25 mouse cellular contexts compared by ENCODE assay signal in the genomic region with DNA sequence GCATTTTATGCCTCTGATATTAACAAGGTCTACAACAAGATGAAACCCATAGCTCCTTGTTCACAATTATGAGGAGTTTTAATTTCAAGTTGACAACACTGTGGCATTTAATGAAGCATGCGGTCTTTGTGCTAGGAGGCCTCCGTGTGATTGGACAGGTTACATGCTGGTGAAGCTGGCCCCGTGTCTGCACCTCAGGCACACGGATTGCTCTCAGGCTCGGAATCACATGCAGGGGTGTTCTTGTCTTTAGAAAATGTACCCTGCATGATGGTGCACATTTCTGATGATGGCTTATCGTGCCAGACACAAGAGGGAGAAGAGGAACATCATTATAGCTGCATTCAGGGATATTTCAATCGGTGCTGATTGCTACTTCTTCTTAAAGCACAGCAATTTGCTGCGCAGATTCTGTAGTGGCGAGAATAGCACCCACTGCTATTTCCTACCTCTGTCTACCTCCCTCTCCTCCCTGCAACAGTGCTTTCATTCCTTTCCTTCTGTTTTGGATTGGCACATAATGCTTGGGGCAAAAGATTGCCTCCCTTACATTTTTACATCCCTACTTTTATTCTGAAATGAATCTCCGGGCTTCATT.
A peak's percentile ranks its signal among the peaks of the same experiment; 100 is the strongest.
DNase-seq lines count a peak whose midpoint lies in the region; ATAC-seq lines count a peak whose summit lies in the region.
"Had no signal": no experiment of that assay in that cellular context is flagged by ENCODE, and none has a peak within 500 bp of the region (broad histone marks: within the 10 kb centered on the region; RNA-seq: fewer than 3 reads in every experiment).

No protein-coding gene starts in this region.

- WGBS in forebrain, embryonic 11.5 days: 66% methylated on average over 10 of the region's 10 CpGs
- WGBS in forebrain, embryonic 10.5 days: 86% methylated on average over 10 of the region's 10 CpGs
- WGBS in forebrain, embryonic 12.5 days: 49% methylated on average over 10 of the region's 10 CpGs
- WGBS in neural tube, embryonic 14.5 days: 49% methylated on average over 10 of the region's 10 CpGs

- H3K36me3 ChIP-seq in forebrain, embryonic 11.5 days (ENCODE audit: control insufficient read depth, insufficient read depth, low read length): no peaks in the 10 kb centered on the region
- no peaks in the 10 kb centered on the region for H3K36me3 ChIP-seq in forebrain, embryonic 10.5 days (replicated peaks)
- H3K36me3 ChIP-seq in forebrain, embryonic 12.5 days (replicated peaks): no peaks in the 10 kb centered on the region
- no peaks in the 10 kb centered on the region for H3K36me3 ChIP-seq in neural tube, embryonic 14.5 days (ENCODE audit: control insufficient read depth, insufficient read depth, low read length)
- H3K36me3 ChIP-seq: embryonic facial prominence, embryonic 10.5 days; heart, embryonic 10.5 days; kidney, embryonic 15.5 days; limb, embryonic 15.5 days had no signal

- no peaks in the 10 kb centered on the region for H3K9me3 ChIP-seq in forebrain, embryonic 11.5 days (ENCODE audit: control insufficient read depth, low read length)
- H3K9me3 ChIP-seq in forebrain, embryonic 10.5 days: no peaks in the 10 kb centered on the region
- H3K9me3 ChIP-seq in forebrain, embryonic 12.5 days: no peaks in the 10 kb centered on the region
- H3K9me3 ChIP-seq in neural tube, embryonic 14.5 days (ENCODE audit: control insufficient read depth, low read length): no peaks in the 10 kb centered on the region
- H3K9me3 ChIP-seq: embryonic facial prominence, embryonic 10.5 days; heart, embryonic 10.5 days; kidney, embryonic 15.5 days; limb, embryonic 15.5 days; megakaryocyte, embryonic 14.5 days had no signal

- H3K4me1 ChIP-seq in forebrain, embryonic 11.5 days (replicated peaks; ENCODE audit: control insufficient read depth, insufficient read depth, low read length): peaks cover 10% of the 10 kb centered on the region
- H3K4me1 ChIP-seq in forebrain, embryonic 10.5 days: peaks cover 44% of the 10 kb centered on the region
- H3K4me1 ChIP-seq in forebrain, embryonic 12.5 days: peaks cover 26% of the 10 kb centered on the region
- 0 out of 2 replicates have a peak, but pooled peaks cover 4% of the 10 kb centered on the region for H3K4me1 ChIP-seq in neural tube, embryonic 14.5 days (ENCODE audit: control insufficient read depth, insufficient read depth, low read length)
- H3K4me1 ChIP-seq: kidney, embryonic 15.5 days; megakaryocyte, embryonic 14.5 days had no signal

- H3K27ac ChIP-seq in forebrain, embryonic 11.5 days (ENCODE audit: low read depth, low read length): peak overlapping the region; percentile 37
- H3K27ac ChIP-seq in forebrain, embryonic 10.5 days: no peak overlapping the region
- peak overlapping the region; percentile 53; the same call in 1 of the 2 replicates for H3K27ac ChIP-seq in forebrain, embryonic 12.5 days
- H3K27ac ChIP-seq in neural tube, embryonic 14.5 days (ENCODE audit: low read depth, low read length): no peak overlapping the region
- H3K27ac ChIP-seq: embryonic facial prominence, embryonic 10.5 days; heart, embryonic 10.5 days; kidney, embryonic 15.5 days; limb, embryonic 15.5 days; liver, embryonic 14.5 days had no signal

- no peak overlapping the region for H3K4me3 ChIP-seq in forebrain, embryonic 11.5 days (ENCODE audit: low read depth, low read length)
- no peak overlapping the region for H3K4me3 ChIP-seq in forebrain, embryonic 10.5 days
- no peak overlapping the region for H3K4me3 ChIP-seq in forebrain, embryonic 12.5 days (replicated peaks)
- no peak overlapping the region for H3K4me3 ChIP-seq in neural tube, embryonic 14.5 days (ENCODE audit: low read depth, low read length)
- H3K4me3 ChIP-seq: embryonic facial prominence, embryonic 10.5 days; heart, embryonic 10.5 days; kidney, embryonic 15.5 days; limb, embryonic 15.5 days; megakaryocyte, embryonic 14.5 days; myocyte had no signal

- no peak overlapping the region for H3K9ac ChIP-seq in forebrain, embryonic 11.5 days (ENCODE audit: low read length)
- H3K9ac ChIP-seq in forebrain, embryonic 12.5 days: no peak overlapping the region
- H3K9ac ChIP-seq in neural tube, embryonic 14.5 days (replicated peaks; ENCODE audit: low read depth, low read length): no peak overlapping the region
- H3K9ac ChIP-seq: kidney, embryonic 15.5 days; limb, embryonic 15.5 days; liver, embryonic 14.5 days; lung, embryonic 14.5 days had no signal

- no peak overlapping the region for H3K4me2 ChIP-seq in forebrain, embryonic 11.5 days (ENCODE audit: low read depth, low read length, severe bottlenecking)
- no peak overlapping the region for H3K4me2 ChIP-seq in forebrain, embryonic 12.5 days
- no peak overlapping the region for H3K4me2 ChIP-seq in neural tube, embryonic 14.5 days (ENCODE audit: low read depth, low read length)
- H3K4me2 ChIP-seq: kidney, embryonic 15.5 days; limb, embryonic 15.5 days; lung, embryonic 14.5 days had no signal

- peaks cover 3% of the 10 kb centered on the region for H3K27me3 ChIP-seq in forebrain, embryonic 11.5 days (ENCODE audit: control insufficient read depth, insufficient read depth, low read length)
- peaks cover 35% of the 10 kb centered on the region for H3K27me3 ChIP-seq in forebrain, embryonic 10.5 days (ENCODE audit: poor library complexity, severe bottlenecking)
- H3K27me3 ChIP-seq in forebrain, embryonic 12.5 days: peaks cover 20% of the 10 kb centered on the region
- no peaks in the 10 kb centered on the region for H3K27me3 ChIP-seq in neural tube, embryonic 14.5 days (ENCODE audit: control insufficient read depth, insufficient read depth, low read length)
- H3K27me3 ChIP-seq: kidney, embryonic 15.5 days; limb, embryonic 15.5 days; megakaryocyte, embryonic 14.5 days had no signal

- no peak for ATAC-seq in forebrain, embryonic 11.5 days (replicated peaks; ENCODE audit: low FRiP score)
- ATAC-seq in forebrain, embryonic 12.5 days (ENCODE audit: low FRiP score): peak; percentile 43; the same call in 1 of the 2 replicates
- ATAC-seq in neural tube, embryonic 14.5 days (ENCODE audit: low read depth): peak; percentile 51
- ATAC-seq: intestine, postnatal 0 days; midbrain, embryonic 16.5 days had no signal

- DNase-seq in forebrain, embryonic 11.5 days (ENCODE audit: low spot score): no peak
- no peak for DNase-seq in forebrain, embryonic 10.5 days (ENCODE audit: extremely low spot score, low spot score)
- peak; percentile 15 for DNase-seq in layer of hippocampus, adult 9-11 months
- no peak for DNase-seq in layer of hippocampus, postnatal 36 days
- no peak for DNase-seq in adrenal gland, postnatal 4 days (ENCODE audit: low spot score in 2 of 2)
- no peak for DNase-seq in kidney, adult 8-10 months
- DNase-seq: adrenal gland, postnatal 10 days; cerebellum, adult 9-11 months; gastrocnemius, postnatal 10 days; heart, postnatal 4 days; kidney, postnatal 36 days; lung, embryonic 14.5 days; right cerebral cortex, postnatal 25 days; spleen, adult 18-20 months had no signal

Comparison
In these comparisons a context has a peak if more than half of its experiments do, and no peak if none do; other contexts are left out.
1. H3K27ac ChIP-seq: peak in forebrain, embryonic 11.5 days (single experiment) and forebrain, embryonic 12.5 days (single experiment); none in forebrain, embryonic 10.5 days (single experiment) and neural tube, embryonic 14.5 days (single experiment).